In genomic region chr6:72146803-72147202, GRCm38 (mm10) we compare ENCODE assay signal across 32 mouse cellular contexts. TPM values are rescaled to one million over a fixed set of nuclear protein-coding genes. Genes with fewer than 3 reads are reported as not detected.
DNase-seq lines count a peak whose midpoint lies in the region; ATAC-seq lines count a peak whose summit lies in the region.
"Had no signal": no experiment of that assay in that cellular context is flagged by ENCODE, and none has a peak within 500 bp of the region (broad histone marks: within the 10 kb centered on the region; RNA-seq: fewer than 3 reads in every experiment).

No protein-coding gene starts in this region.

- WGBS in hindbrain, embryonic 15.5 days = 88% methylated on average over 14 of the region's 14 CpGs
- WGBS in hindbrain, embryonic 11.5 days = 83% methylated on average over 14 of the region's 14 CpGs

- no peak overlapping the region for H3K9ac ChIP-seq in hindbrain, embryonic 15.5 days
- no peak overlapping the region for H3K9ac ChIP-seq in hindbrain, embryonic 11.5 days (ENCODE audit: low read depth, low read length)
- H3K9ac ChIP-seq: embryonic facial prominence, embryonic 15.5 days; forebrain, embryonic 12.5 days; forebrain, postnatal 0 days; heart, embryonic 15.5 days; liver, embryonic 12.5 days; liver, postnatal 0 days; midbrain, embryonic 12.5 days had no signal

- DNase-seq in hindbrain, embryonic 11.5 days (ENCODE audit: low spot score) = no peak
- peak; percentile 33 for DNase-seq in layer of hippocampus, adult 9-10 months (ENCODE audit: low spot score)
- no peak for DNase-seq in layer of hippocampus, postnatal 14 days (ENCODE audit: low spot score in 2 of 2)
- DNase-seq in right cerebral cortex, postnatal 10 days (ENCODE audit: low spot score in 2 of 2) = peak; percentile 20 to 47
- no peak for DNase-seq in right cerebral cortex, postnatal 36 days (ENCODE audit: low spot score in 2 of 2)
- DNase-seq in urinary bladder, postnatal 36 days (ENCODE audit: low spot score in 2 of 2) = no peak
- DNase-seq: adrenal gland, adult 2 months; B cell, adult 2 months; cerebellum, adult 11-12 months; cerebellum, adult 9-11 months; forebrain, postnatal 0 days; gastrocnemius, postnatal 14 days; heart, postnatal 36 days; kidney, adult 8-10 months; left cerebral cortex, postnatal 4 days; liver, postnatal 0 days; lung, postnatal 36 days; right cerebral cortex, postnatal 4 days; thymus, adult 2 months; thymus, postnatal 36 days had no signal

- peaks cover 47% of the 10 kb centered on the region for H3K36me3 ChIP-seq in hindbrain, embryonic 15.5 days
- peaks cover 9% of the 10 kb centered on the region; the same call in 1 of the 2 replicates for H3K36me3 ChIP-seq in hindbrain, embryonic 11.5 days (ENCODE audit: control insufficient read depth, insufficient read depth, low read length)

- no peak overlapping the region for H3K4me2 ChIP-seq in hindbrain, embryonic 15.5 days
- no peak overlapping the region for H3K4me2 ChIP-seq in hindbrain, embryonic 11.5 days (replicated peaks; ENCODE audit: low read depth, low read length)
- H3K4me2 ChIP-seq: embryonic facial prominence, embryonic 15.5 days; forebrain, embryonic 12.5 days; heart, embryonic 15.5 days; liver, embryonic 12.5 days; midbrain, embryonic 12.5 days had no signal

- no peaks in the 10 kb centered on the region for H3K27me3 ChIP-seq in hindbrain, embryonic 15.5 days
- no peaks in the 10 kb centered on the region for H3K27me3 ChIP-seq in hindbrain, embryonic 11.5 days (ENCODE audit: control insufficient read depth, insufficient read depth, low read length)
- H3K27me3 ChIP-seq: embryonic facial prominence, embryonic 15.5 days; forebrain, embryonic 12.5 days; heart, embryonic 15.5 days; liver, embryonic 12.5 days; midbrain, embryonic 12.5 days had no signal

- H3K9me3 ChIP-seq in hindbrain, embryonic 15.5 days = no peaks in the 10 kb centered on the region
- H3K9me3 ChIP-seq in hindbrain, embryonic 11.5 days (ENCODE audit: control insufficient read depth, low read length) = no peaks in the 10 kb centered on the region
- H3K9me3 ChIP-seq: embryonic facial prominence, embryonic 15.5 days had no signal

- no peak overlapping the region for H3K27ac ChIP-seq in hindbrain, embryonic 15.5 days (replicated peaks)
- no peak overlapping the region for H3K27ac ChIP-seq in hindbrain, embryonic 11.5 days (ENCODE audit: low read depth, low read length)
- H3K27ac ChIP-seq: embryonic facial prominence, embryonic 10.5 days; embryonic facial prominence, embryonic 15.5 days; forebrain, embryonic 12.5 days; heart, embryonic 10.5 days; heart, embryonic 15.5 days; kidney, postnatal 0 days; liver, embryonic 12.5 days; midbrain, embryonic 12.5 days; stomach, postnatal 0 days had no signal

- no peak overlapping the region for H3K4me3 ChIP-seq in hindbrain, embryonic 15.5 days
- no peak overlapping the region for H3K4me3 ChIP-seq in hindbrain, embryonic 11.5 days (ENCODE audit: low read depth, low read length)
- H3K4me3 ChIP-seq: embryonic facial prominence, embryonic 10.5 days; embryonic facial prominence, embryonic 15.5 days; forebrain, embryonic 12.5 days; heart, embryonic 10.5 days; heart, embryonic 15.5 days; liver, embryonic 12.5 days; midbrain, embryonic 12.5 days had no signal

- peak; percentile 8; the same call in 1 of the 2 replicates for ATAC-seq in hindbrain, embryonic 15.5 days (ENCODE audit: low FRiP score, low read depth)
- no peak for ATAC-seq in hindbrain, embryonic 11.5 days (ENCODE audit: low FRiP score)
- ATAC-seq: activated CD4-positive, CD25-positive, alpha-beta regulatory T cell, adult 4 months; forebrain, postnatal 0 days; intestine, embryonic 16.5 days; liver, embryonic 12.5 days; liver, postnatal 0 days had no signal

- H3K4me1 ChIP-seq in hindbrain, embryonic 15.5 days (replicated peaks) = no peaks in the 10 kb centered on the region
- no peaks in the 10 kb centered on the region for H3K4me1 ChIP-seq in hindbrain, embryonic 11.5 days (replicated peaks; ENCODE audit: control insufficient read depth, insufficient read depth, low read length)
- H3K4me1 ChIP-seq: embryonic facial prominence, embryonic 10.5 days; embryonic facial prominence, embryonic 15.5 days; forebrain, embryonic 12.5 days; heart, embryonic 15.5 days; liver, embryonic 12.5 days; midbrain, embryonic 12.5 days had no signal

RNA-seq across cellular contexts. Expression of gene St3gal5, which starts 49.4 kb away (rescaled TPM):
- polyA plus RNA-seq in hindbrain, embryonic 15.5 days (2015; fragmentation: Nextera tagmentation; extraction: Ambion mirVana) = 62.4 and 62.5 TPM in 2 replicates
- 44.0 and 50.4 TPM in 2 replicates for polyA plus RNA-seq in hindbrain, embryonic 11.5 days (2014; fragmentation: Nextera tagmentation; extraction: Ambion mirVana)
- 10 to 100 TPM; 87.4 to 95.9 TPM for total RNA-seq in layer of hippocampus, postnatal 14 days (2021)

Comparison
In these comparisons a context has a peak if more than half of its experiments do, and no peak if none do; other contexts are left out.
1. DNase-seq: peak in layer of hippocampus, adult 9-10 months (single experiment) and right cerebral cortex, postnatal 10 days (2 of 2); none in hindbrain, embryonic 11.5 days (single experiment), layer of hippocampus, postnatal 14 days (0 of 2), right cerebral cortex, postnatal 36 days (0 of 2) and urinary bladder, postnatal 36 days (0 of 2).